Mouse (Mus musculus) ovary, postnatal 10 days (tissue): ENCODE measurements around the gene Tmem80.

Experiments
- DNase-seq: peaks from one replicate; pipeline ENCODE4 v3.0.0; 2022; ENCODE audit warnings: low spot score

Gene Tmem80

GRCm38 (mm10) chr7:141326546-141327446 lies 743 bp upstream of the Tmem80 start:
- DNase-seq, result no peak

GRCm38 (mm10) chr7:141328373-141328990 lies 943 bp downstream of the Tmem80 start:
- no peak for DNase-seq

- no peak for DNase-seq
Observed at GRCm38 (mm10) chr7:141330706-141331105, 3.2 kb downstream of the Tmem80 start.

GRCm38 (mm10) chr7:141331990-141332389 lies 4.5 kb downstream of the Tmem80 start:
- DNase-seq, result no peak

GRCm38 (mm10) chr7:141335044-141335579 lies 7.6 kb downstream of the Tmem80 start:
- no peak for DNase-seq

GRCm38 (mm10) chr7:141335682-141336081 lies 8.1 kb downstream of the Tmem80 start:
- no peak for DNase-seq

- no peak for DNase-seq
Observed at GRCm38 (mm10) chr7:141336296-141336695, 8.8 kb downstream of the Tmem80 start.

GRCm38 (mm10) chr7:141337716-141338416 lies 10.3 kb downstream of the Tmem80 start:
- no peak for DNase-seq

- DNase-seq, result no peak
Observed at GRCm38 (mm10) chr7:141338576-141339131, 11.1 kb downstream of the Tmem80 start, which contains the start of gene Eps8l2. Gene Eps8l2, plus strand, starts transcription at chr7:141338880.

GRCm38 (mm10) chr7:141339215-141339920 lies 11.8 kb downstream of the Tmem80 start:
- no peak for DNase-seq

- no peak for DNase-seq
Observed at GRCm38 (mm10) chr7:141340023-141340422, 12.5 kb downstream of the Tmem80 start.

- DNase-seq, result no peak
Observed at GRCm38 (mm10) chr7:141340476-141340875, 12.9 kb downstream of the Tmem80 start.

- DNase-seq, result no peak
Observed at GRCm38 (mm10) chr7:141341689-141342226, 14.2 kb downstream of the Tmem80 start.

- DNase-seq, result no peak
Observed at GRCm38 (mm10) chr7:141343230-141343629, 15.7 kb downstream of the Tmem80 start.

GRCm38 (mm10) chr7:141343696-141344095 lies 16.2 kb downstream of the Tmem80 start:
- no peak for DNase-seq

- no peak for DNase-seq
Observed at GRCm38 (mm10) chr7:141344787-141345186, 17.2 kb downstream of the Tmem80 start.

- no peak for DNase-seq
Observed at GRCm38 (mm10) chr7:141351061-141351460, 23.5 kb downstream of the Tmem80 start.

GRCm38 (mm10) chr7:141355051-141355450 lies 27.5 kb downstream of the Tmem80 start:
- no peak for DNase-seq

- DNase-seq, result no peak
Observed at GRCm38 (mm10) chr7:141355626-141356326, 28.2 kb downstream of the Tmem80 start.

GRCm38 (mm10) chr7:141356971-141357370 lies 29.4 kb downstream of the Tmem80 start:
- DNase-seq, result no peak
